Mouse (Mus musculus) cerebellum, adult 9-10 months (tissue): Measurements from ENCODE around the gene Hba-x.
"Not testable (repeated sequence)": the region's sequence is repeated elsewhere in the genome, so short reads cannot be mapped to it uniquely, and the experiment has no call there.

Experiments
- DNase-seq: peaks from one replicate; pipeline ENCODE4 v3.0.0; 2022

Gene Hba-x

DNA sequence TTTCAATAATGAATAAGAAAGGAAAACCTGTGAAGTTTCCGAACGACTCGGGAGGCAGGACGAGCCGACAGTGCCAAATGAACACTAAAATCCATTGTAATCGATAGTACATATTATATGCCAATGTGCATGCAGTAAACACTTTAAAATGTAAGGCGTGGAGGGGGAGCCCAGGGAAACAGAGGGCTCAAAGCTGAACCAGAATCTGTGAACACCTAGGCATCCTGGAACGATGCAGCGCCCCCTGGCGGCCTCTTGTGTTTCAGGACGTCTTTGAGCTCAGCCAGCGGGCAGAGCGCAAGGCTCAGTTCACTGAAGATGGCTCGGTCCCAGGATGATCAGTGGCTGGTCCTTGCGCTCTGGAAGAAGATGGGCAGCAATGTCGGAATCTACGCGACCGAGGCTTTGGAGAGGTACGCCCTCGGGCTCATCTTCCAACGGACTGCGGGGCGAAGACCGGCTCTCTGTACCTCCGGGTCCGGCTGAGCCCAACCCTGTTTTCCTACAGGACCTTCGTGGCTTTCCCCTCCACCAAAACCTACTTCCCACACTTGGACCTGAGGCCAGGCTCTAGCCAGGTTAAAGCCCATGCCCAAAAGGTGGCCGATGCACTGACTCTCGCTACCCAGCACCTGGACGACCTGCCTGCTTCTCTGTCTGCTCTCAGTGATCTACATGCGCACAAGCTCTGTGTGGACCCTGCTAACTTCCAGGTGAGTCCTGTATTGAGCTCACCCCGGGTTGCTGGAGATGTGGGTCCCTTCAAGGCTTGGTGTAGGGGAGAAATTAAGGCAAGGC, 10.7 kb downstream of the Hba-x start, which contains the start of gene Hbq1b:
Gene Hbq1b (plus strand): TSS at position 271 of the 798 bp plus-strand sequence.
- DNase-seq, result peak; percentile 86

DNA sequence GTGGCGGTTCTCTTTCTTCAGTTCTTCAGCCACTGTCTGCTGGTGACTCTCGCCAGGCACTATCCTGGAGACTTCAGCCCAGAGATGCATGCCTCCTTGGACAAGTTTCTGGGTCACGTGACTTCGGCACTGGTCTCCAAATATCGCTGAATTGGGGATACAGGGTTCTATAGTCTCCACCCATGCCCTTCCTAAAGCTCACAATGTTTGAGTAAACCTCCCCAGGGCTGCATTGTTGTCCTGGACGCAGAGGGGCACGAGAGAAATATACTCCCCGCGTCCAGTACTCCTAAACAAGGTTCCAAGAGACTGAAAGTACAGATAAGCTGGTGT, 11.3 kb downstream of the Hba-x start:
- DNase-seq, result no peak

- DNase-seq, result not testable (repeated sequence)
These were observed 16.6 kb downstream of the Hba-x start for GRCm38 (mm10) chr11:32292819-32293218.

DNA sequence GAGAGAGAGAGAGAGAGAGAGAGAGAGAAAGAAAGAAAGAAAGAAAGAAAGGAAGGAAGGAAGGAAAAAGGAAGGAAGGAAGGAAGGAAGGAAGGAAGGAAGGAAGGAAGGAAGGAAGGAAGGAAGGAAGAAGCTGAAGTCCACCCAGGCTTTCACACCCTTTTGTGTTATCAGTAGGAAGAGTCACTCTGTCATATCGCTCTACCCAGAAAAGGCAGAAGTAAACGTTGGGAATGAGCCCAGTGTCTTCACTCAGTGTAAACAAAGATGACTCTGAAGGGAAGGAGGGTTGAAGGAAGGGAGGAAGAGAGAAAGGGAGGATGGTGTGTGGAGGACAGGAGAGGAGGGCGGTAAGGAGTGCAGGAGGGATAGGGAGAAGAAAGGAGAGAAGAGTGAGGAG, 17.3 kb downstream of the Hba-x start:
- not testable (repeated sequence) for DNase-seq

DNA sequence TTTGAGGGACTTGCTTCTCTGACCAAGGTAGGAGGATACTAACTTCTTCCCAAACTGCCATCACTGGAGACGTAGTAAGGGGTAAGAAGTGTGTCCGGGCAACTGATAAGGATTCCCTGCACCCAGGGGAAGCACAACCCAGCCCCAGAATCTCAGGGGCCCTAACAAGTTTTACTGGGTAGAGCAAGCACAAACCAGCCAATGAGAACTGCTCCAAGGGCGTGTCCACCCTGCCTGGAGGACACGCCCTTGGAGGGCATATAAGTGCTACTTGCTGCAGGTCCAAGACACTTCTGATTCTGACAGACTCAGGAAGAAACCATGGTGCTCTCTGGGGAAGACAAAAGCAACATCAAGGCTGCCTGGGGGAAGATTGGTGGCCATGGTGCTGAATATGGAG, 20.0 kb downstream of the Hba-x start, which contains the start of gene Hba-a2:
Gene Hba-a2 (plus strand): TSS at position 287 of the 400 bp plus-strand sequence.
- not testable (repeated sequence) for DNase-seq

- not testable (repeated sequence) for DNase-seq
These were observed 21.2 kb downstream of the Hba-x start for GRCm38 (mm10) chr11:32297417-32297816.

DNA sequence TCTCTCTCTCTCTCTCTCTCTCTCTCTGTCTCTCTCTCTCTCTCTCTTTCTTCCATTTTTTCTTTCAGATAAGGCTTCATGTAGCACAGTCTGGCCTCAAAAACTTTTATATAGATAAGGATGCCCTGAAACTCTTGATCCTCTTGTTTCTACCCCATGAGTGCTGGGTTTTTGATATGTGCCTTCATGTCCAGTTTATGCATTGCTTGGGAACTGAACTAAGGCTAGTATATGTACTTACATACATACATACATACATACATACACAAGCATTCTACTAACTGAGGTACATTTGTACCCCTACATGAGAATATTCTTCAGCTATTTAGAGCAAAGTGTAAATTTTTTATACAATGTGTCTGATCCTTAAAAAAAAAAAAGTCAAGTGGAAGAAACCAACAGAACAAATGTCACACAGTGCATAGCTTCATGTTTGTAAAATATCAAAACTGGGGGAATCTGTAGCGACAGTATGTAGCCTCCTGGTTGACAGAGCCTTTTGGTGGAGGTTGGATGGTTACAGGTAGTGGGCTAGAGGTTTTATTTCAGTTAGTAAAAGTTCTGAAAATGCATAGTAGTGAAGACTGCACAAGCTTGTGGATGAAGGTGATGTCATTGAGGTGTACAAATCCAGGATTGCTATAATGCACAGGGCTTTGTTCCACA, 21.8 kb downstream of the Hba-x start:
- no peak for DNase-seq

GRCm38 (mm10) chr11:32298532-32298918, 22.3 kb downstream of the Hba-x start:
- DNase-seq, result no peak

GRCm38 (mm10) chr11:32299865-32300264, 23.7 kb downstream of the Hba-x start, which contains the start of gene Hbq1a:
TSS of gene Hbq1a (plus strand) at chr11:32300069.
- DNase-seq, result peak; percentile 70

DNA sequence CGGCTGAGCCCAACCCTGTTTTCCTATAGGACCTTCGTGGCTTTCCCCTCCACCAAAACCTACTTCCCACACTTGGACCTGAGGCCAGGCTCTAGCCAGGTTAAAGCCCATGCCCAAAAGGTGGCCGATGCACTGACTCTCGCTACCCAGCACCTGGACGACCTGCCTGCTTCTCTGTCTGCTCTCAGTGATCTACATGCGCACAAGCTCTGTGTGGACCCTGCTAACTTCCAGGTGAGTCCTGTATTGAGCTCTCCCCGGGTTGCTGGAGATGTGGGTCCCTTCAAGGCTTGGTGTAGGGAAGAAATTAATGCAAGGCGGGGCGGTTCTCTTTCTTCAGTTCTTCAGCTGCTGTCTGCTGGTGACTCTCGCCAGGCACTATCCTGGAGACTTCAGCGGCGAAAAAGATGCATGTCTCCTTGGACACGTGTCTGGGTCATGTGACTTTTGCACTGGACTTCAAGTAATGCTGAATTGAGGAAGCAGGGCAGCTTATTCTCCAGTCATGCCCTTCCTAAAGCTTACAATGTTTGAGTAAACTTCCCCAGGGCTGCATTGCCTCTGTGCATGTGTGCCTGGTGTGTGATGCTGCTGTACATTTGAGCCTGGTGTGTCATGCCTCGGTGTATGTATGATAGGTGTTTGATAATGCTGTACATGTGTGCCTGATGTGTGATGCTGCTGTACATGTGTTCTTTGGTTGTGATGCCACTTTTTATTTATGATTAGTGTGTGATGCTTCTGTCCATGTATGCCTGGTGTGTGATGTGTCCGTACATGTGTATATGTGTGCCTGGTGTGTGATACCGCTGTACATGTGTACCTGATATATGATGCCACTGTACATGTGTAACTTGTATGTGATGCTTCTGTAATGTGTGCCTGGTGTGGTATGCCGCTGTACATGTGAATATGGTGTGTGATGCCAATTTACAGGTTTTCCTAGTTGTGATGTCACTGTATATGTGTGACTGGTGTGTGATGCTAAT, 24.4 kb downstream of the Hba-x start:
- no peak for DNase-seq

GRCm38 (mm10) chr11:32301506-32301905, 25.3 kb downstream of the Hba-x start:
- DNase-seq, result no peak

DNA sequence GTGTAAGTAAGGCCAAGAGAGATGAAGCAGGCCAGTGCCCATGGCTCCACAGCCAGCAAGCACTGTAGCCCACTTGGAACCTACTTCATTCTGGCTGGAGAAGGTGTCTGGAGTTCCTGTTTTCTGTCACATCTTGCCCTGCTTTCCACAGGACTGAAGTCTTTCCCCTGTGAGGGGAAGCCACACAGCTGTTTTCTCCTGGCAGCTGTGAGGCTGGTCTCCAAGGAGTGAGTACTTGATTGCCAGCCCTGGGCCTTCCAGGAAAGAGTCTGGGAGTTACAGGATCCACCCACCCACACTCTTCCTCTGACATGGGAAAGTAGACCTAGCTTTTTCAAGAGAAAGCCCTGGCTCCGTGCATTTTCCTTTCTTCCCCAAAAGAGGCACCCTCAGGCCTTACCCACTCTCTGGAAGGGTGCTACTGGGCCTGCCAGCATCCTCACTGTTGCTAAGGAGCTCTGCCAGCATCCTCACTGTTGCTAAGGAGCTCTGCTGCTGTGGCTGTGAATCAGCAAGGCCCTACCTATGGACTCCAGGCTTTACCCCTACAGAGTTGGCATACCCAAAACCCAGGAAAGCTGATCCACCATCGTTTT, 26.7 kb downstream of the Hba-x start:
- no peak for DNase-seq

DNA sequence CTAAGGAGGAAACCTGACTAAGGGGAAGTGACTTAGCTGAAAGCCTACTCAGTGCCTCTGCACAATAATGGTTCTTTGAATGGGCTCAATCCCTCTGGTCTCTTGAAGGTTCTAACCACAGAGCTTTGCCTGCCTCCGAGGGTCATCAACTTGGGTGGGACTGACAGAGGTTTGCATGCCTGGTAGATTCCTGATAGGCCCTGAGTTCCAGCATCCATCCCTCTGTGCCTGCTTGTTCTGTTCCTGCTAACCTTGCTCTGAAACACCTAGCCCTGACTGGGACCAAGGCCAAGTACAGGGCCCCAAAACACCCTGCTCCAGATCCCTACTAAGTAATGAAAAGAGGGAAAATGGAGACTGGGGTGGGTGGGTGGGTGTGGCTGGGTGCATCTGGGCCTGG, 27.3 kb downstream of the Hba-x start:
- no peak for DNase-seq

DNA sequence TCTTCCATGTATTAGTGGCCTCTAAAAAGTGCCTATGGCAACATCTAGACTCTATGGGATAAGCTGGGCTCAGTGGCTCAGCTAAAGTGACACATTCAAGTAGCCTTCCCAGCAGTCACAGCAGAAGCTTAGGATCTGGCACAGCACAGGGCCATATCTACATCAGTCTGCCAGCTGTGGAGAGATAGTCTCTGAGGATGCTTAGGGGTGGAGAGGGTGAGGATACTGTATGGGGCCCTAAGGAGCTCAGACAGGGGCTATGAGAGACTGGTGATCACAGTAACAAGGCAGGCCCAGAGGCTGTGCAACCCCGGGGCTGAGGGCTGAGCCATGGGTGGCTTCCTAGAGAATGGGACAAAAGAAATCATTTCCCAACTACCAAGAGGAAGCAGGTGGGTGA, 30.8 kb downstream of the Hba-x start:
- no peak for DNase-seq

DNA sequence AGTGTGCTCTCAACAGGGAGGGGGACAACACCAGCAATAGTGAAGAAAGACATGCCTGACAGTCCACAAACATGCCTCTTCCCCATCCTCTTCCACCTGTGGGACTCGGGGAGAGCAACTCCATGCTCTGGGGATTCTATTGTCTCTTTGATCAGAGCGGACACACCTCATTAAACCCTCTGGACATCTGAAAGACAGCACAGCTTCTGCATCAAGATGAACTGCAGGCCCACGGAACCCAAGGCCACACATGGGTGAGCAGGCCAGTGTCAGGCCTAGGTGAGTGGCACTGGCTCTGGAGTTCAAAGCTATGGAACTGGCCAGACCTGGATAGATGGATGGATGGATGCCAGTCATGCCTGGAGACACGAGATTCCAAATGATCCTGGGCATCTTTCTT, 33.2 kb downstream of the Hba-x start:
- DNase-seq, result no peak

- no peak for DNase-seq
These were observed 33.7 kb downstream of the Hba-x start for GRCm38 (mm10) chr11:32309928-32310327.

DNA sequence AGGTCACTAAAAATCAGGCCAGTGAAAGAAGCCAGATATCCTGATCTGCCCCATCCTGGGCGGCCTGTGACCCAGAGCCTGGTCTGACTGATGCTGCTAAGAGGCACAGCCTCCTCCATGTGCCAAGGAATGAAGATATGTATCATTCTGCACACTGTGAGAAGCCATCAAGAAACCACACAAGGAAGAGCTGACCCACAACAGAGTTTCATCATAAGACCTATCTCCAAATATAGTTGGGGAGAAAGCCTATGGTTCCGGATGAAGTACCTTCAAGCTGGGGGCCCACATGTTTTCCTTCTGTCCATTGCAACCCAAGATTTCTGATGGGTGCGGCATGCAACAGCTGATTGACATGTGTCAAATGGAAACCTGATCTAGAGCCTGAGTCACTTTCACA, 39.8 kb downstream of the Hba-x start:
- DNase-seq, result no peak

DNA sequence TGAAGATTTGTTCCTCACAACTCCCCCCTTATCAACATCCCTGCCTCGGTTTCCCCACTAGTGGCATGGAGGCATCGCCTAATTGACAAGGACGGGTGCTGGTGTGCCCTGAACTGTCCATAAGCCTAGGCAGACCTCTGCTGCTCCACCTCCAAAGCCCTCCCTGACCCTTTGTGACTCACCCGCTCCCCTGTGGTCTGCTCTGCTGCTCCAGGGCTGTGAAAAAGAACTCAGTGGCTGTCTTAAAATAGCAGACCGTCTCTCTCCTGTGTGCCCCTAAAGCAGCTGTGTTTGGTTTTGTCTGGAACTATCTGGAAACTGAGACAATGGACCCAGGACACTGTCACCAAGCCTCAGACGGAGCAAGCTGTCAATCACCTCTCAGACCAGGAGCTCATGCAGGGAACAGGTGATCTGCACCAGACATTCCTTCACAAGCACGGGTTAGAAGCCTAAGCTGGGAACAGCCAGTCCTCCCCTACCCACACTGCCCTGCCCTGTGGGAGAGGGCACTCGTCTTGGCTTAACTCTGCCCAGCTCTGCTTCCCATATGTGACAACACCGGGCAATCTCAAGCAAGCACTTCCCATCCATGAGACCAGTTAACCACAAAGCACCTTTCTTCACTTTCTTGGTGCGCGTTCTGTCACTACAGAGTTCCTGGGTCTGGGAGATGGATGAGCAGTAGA, 44.5 kb downstream of the Hba-x start:
- no peak for DNase-seq

DNA sequence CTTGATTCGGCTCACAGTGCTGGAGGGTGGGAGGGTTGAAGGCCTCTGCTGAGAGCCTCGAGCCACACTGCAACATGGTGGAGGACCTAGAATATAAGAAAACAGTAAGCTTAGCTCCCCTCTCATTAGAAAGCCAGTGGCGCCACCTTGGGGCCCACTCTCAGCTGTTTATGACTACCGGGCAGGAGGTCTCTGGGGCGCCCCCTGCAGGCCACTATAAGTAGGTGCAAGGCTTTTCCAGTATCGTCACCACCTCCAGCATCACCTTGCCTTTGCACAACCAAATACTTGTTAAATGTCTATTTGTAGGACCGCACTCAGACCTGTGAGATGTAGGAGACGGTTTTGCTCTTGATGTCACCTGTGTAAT, 45.0 kb downstream of the Hba-x start:
- peak; percentile 41 for DNase-seq

DNA sequence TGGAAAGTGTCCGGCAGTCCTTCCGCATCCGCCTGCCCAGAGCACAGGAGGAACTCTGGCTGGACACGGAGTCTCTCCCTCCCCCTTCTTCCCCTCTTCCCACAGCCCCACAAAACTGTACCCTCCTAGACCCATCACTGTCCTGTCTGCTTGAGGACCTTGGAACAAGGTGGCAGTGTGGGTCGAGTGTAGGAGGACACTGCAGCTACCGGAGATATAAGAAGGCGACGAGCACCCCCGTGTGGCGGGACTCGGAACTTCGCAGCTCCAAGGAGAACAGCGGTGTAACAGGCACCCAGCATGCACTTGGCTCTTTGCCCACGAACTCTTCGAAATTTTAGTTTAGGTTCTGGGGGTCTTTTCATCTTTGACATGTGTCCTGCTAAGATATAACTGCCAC, 48.4 kb downstream of the Hba-x start:
- DNase-seq, result peak; percentile 82
